Mouse (Mus musculus) kidney, adult 2 months (tissue): ENCODE results near the gene Snd1. TPM values are rescaled to one million over a fixed set of nuclear protein-coding genes. Genes with fewer than 3 reads are reported as not detected.

ENCODE experiments used
- DNase-seq: peaks from one replicate; pipeline ENCODE4 v3.0.0; 2021
- H3K27ac ChIP-seq: fragments of 200-500 bp; 2 replicates; pipeline ENCODE4 v1.5.1; 2012; ENCODE audit warnings: low read depth, low read length, control low read depth, inconsistent platforms; ENCODE audit not compliant: insufficient read depth
- H3K27me3 ChIP-seq: fragments of 200-500 bp; replicated peaks from 2 replicates; pipeline ENCODE4 v1.6.1; 2012; ENCODE audit warnings: mild to moderate bottlenecking, moderate library complexity, low read length, inconsistent platforms; ENCODE audit not compliant: control insufficient read depth, insufficient read depth
- H3K36me3 ChIP-seq: fragments of 200-500 bp; 2 replicates; pipeline ENCODE4 v1.6.1; 2012; ENCODE audit warnings: mild to moderate bottlenecking, moderate library complexity, low read length, inconsistent platforms; ENCODE audit not compliant: control insufficient read depth, insufficient read depth
- H3K4me1 ChIP-seq: fragments of 200-500 bp; 2 replicates; pipeline ENCODE4 v1.6.1; 2011; ENCODE audit warnings: low read length; ENCODE audit not compliant: control insufficient read depth, insufficient read depth
- H3K4me3 ChIP-seq: fragments of 200-500 bp; 2 replicates; pipeline ENCODE4 v1.5.1; 2011; ENCODE audit warnings: mild to moderate bottlenecking, low read depth, low read length, control low read depth; ENCODE audit not compliant: insufficient read depth
- CTCF ChIP-seq: fragments of 200-500 bp; conservative IDR thresholded peaks from 2 replicates; pipeline ENCODE4 v1.5.1; 2011; ENCODE audit warnings: low read depth, mild to moderate bottlenecking, control low read depth, low read length, moderate library complexity, mixed read lengths; ENCODE audit not compliant: insufficient read depth, insufficient read length
- POLR2A ChIP-seq: fragments of 200-500 bp; IDR thresholded peaks from one replicate; pipeline ENCODE4 v1.6.1; 2011; ENCODE audit warnings: low read depth, low read length, control low read depth
- WGBS: fragments of 180-500 bp; shearing (Covaris S2); methylation state at CpG from one replicate; pipeline ENCODE4 v1.1.7; 2018; 5-methylcytosine and 5-hydroxymethylcytosine counted together
- polyA plus RNA-seq: library from polyadenylated mRNA; depleted of rRNA; stranded (reverse); fragments of >200 nt; gene quantifications from 2 replicates; pipeline ENCODE4 v1.2.3, GENCODE M21; 2012

The Snd1 gene
- polyA plus RNA-seq, 1 experiment = 41.0 TPM

DNA sequence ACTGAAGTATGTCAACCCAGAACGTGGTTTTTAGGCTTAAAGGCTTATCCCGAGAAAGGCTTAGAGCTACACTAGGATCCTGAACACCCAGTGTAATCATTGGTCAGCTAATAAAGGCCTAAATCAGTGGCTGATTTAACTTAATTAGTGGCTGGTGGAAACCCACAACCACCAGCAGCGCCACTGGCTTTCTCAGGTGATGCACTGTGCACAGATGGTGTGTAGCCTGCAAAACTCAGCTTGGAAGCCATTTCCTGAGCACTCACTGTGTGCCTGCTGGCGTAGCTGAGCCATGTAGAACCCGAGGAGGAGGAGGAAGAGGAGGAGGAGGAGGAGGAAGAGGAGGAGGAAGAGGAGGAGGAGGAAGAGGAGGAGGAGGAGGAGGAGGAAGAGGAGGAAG is 503.1 kb downstream of the Snd1 start:
- TF ChIP-seq POLR2A (no peak), CTCF (no peak)
- Histone ChIP-seq H3K27me3 (no peaks in the 10 kb centered on the region), H3K4me1 (0 out of 2 replicates have a peak, but pooled peaks cover 2% of the 10 kb centered on the region), H3K27ac (no peak overlapping the region), H3K4me3 (no peak overlapping the region), H3K36me3 (no peaks in the 10 kb centered on the region)
- 48% methylated on average over 5 of the region's 5 CpGs for WGBS
- no peak for DNase-seq

GRCm38 (mm10) chr6:28978881-28979280 is 503.9 kb downstream of the Snd1 start:
- no peaks in the 10 kb centered on the region for H3K36me3 ChIP-seq
- WGBS = 97% methylated on average over 3 of the region's 3 CpGs
- DNase-seq = no peak
- H3K4me3 ChIP-seq = no peak overlapping the region
- TF ChIP-seq CTCF (no peak), POLR2A (no peak)
- no peaks in the 10 kb centered on the region for H3K27me3 ChIP-seq
- 0 out of 2 replicates have a peak, but pooled peaks cover 2% of the 10 kb centered on the region for H3K4me1 ChIP-seq
- no peak overlapping the region for H3K27ac ChIP-seq

DNA sequence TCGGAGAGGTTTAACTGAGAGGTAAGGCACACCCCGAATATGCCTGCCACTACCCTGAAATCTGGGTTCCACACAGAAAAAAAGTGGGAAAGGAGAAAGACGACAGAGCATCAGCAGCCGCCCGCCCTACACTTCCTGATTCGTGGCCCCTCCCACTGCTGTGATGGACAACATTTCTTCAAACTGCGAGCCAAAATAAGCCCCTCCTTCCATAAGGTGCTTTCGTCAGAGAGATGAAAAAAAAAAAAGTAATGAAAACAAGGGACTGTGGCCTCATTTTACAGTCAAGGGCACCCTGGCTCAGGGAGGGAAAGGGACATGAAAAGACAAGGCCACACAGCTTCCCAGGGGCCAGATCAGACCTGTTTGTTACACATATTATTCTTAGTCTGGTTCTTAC is 504.6 kb downstream of the Snd1 start:
- no peak overlapping the region for H3K4me3 ChIP-seq
- no peak overlapping the region for H3K27ac ChIP-seq
- H3K27me3 ChIP-seq = no peaks in the 10 kb centered on the region
- WGBS = 74% methylated on average over 8 of the region's 8 CpGs
- DNase-seq = no peak
- H3K4me1 ChIP-seq = 0 out of 2 replicates have a peak, but pooled peaks cover 2% of the 10 kb centered on the region
- TF ChIP-seq POLR2A = no peak
- TF ChIP-seq CTCF = no peak
- no peaks in the 10 kb centered on the region for H3K36me3 ChIP-seq

GRCm38 (mm10) chr6:28980219-28980618 is 505.3 kb downstream of the Snd1 start:
- no peaks in the 10 kb centered on the region for H3K27me3 ChIP-seq
- 0 out of 2 replicates have a peak, but pooled peaks cover 2% of the 10 kb centered on the region for H3K4me1 ChIP-seq
- H3K27ac ChIP-seq = no peak overlapping the region
- DNase-seq = peak; percentile 22
- no peak for TF ChIP-seq CTCF
- TF ChIP-seq POLR2A = no peak
- H3K4me3 ChIP-seq = no peak overlapping the region
- no peaks in the 10 kb centered on the region for H3K36me3 ChIP-seq
- 5% methylated on average over 12 of the region's 14 CpGs for WGBS

GRCm38 (mm10) chr6:28980750-28981584 is 506.0 kb downstream of the Snd1 start:
- Histone ChIP-seq H3K36me3 (no peaks in the 10 kb centered on the region), H3K27me3 (no peaks in the 10 kb centered on the region), H3K4me1 (0 out of 2 replicates have a peak, but pooled peaks cover 2% of the 10 kb centered on the region), H3K27ac (no peak overlapping the region; the same call in 1 of the 2 replicates), H3K4me3 (peak overlapping the region; percentile 48)
- TF ChIP-seq CTCF = no peak
- no peak for TF ChIP-seq POLR2A
- 1% methylated on average over 56 of the region's 56 CpGs for WGBS
- peak; percentile 83 for DNase-seq

- 7% methylated on average over 18 of the region's 18 CpGs for WGBS
- H3K27ac ChIP-seq = no peak overlapping the region
- no peak for DNase-seq
- H3K36me3 ChIP-seq = no peaks in the 10 kb centered on the region
- 0 out of 2 replicates have a peak, but pooled peaks cover 2% of the 10 kb centered on the region for H3K4me1 ChIP-seq
- no peaks in the 10 kb centered on the region for H3K27me3 ChIP-seq
- TF ChIP-seq CTCF (no peak), POLR2A (no peak)
- H3K4me3 ChIP-seq = peak overlapping the region; percentile 48
Observed at GRCm38 (mm10) chr6:28981585-28981948, 506.6 kb downstream of the Snd1 start.

GRCm38 (mm10) chr6:28981966-28982701 is 507.2 kb downstream of the Snd1 start:
- no peak for TF ChIP-seq POLR2A
- TF ChIP-seq CTCF = no peak
- Histone ChIP-seq H3K27ac (no peak overlapping the region), H3K4me3 (no peak overlapping the region), H3K36me3 (no peaks in the 10 kb centered on the region), H3K27me3 (no peaks in the 10 kb centered on the region), H3K4me1 (0 out of 2 replicates have a peak, but pooled peaks cover 2% of the 10 kb centered on the region)
- peak; percentile 63 for DNase-seq
- 12% methylated on average over 18 of the region's 18 CpGs for WGBS
